In the genomic region with DNA sequence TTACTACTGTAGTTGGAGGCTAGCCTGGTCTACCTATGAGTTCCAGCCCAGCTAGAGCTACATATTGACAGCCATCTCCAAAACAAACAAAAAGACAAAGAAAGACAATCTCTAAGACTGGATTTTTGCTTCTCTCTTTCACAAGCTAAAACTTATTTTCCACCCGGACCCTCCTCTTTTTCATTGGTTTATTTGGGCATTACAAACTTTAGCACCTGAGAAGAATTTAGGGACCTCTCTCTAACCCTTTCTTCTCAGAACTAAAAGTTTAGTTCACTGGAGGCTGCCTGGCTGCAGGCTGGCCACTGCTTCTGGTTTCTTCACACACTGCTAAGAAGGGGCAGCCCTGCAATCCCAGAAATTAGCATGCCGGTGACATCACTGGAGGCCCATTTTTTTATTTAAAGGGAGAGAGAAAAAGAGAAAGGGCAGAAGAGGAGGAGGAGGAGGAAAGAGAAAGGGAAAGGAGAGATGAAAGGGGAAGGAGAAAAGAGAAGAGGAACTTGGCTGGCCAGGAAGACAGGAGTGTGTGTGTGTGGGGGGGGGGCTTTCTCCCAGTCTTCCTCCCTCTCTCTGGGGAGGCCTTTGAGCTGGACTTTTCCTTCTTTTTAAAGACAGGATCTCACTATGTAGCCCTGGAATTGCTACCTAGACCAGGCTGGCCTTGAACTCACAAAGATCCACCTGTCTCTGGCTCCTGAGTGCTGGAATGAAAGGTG, we compare ENCODE assay signal across 12 mouse cellular contexts. TPM values are rescaled to one million over a fixed set of nuclear protein-coding genes. Genes with fewer than 3 reads are reported as not detected.
A peak's percentile ranks its signal among the peaks of the same experiment; 100 is the strongest.
DNase-seq lines count a peak whose midpoint lies in the region; ATAC-seq lines count a peak whose summit lies in the region.
"Had no signal": no experiment of that assay in that cellular context is flagged by ENCODE, and none has a peak within 500 bp of the region (broad histone marks: within the 10 kb centered on the region; RNA-seq: fewer than 3 reads in every experiment).

No protein-coding gene starts in this region.

- peak overlapping the region; percentile 12; the same call in 1 of the 2 replicates for H3K9ac ChIP-seq in heart, embryonic 14.5 days (ENCODE audit: low read length)
- H3K9ac ChIP-seq in neural tube, embryonic 12.5 days: peak overlapping the region; percentile 6; the same call in 1 of the 2 replicates
- no peak overlapping the region for H3K9ac ChIP-seq in limb, embryonic 15.5 days
- H3K9ac ChIP-seq: kidney, embryonic 15.5 days; liver, postnatal 0 days had no signal

- no peaks in the 10 kb centered on the region for H3K36me3 ChIP-seq in heart, embryonic 14.5 days (ENCODE audit: control insufficient read depth, insufficient read depth, low read length)
- H3K36me3 ChIP-seq in neural tube, embryonic 12.5 days: no peaks in the 10 kb centered on the region
- H3K36me3 ChIP-seq in limb, embryonic 15.5 days: no peaks in the 10 kb centered on the region
- H3K36me3 ChIP-seq: kidney, embryonic 15.5 days had no signal

- 0 out of 4 replicates have a peak overlapping the region, but pooled peaks of 1 of the 2 experiments have one; percentile 9 for H3K27ac ChIP-seq in heart, embryonic 14.5 days (replicated peaks in 1 of 2; ENCODE audit: control insufficient read depth in 1 of 2, insufficient read depth in 1 of 2, low read depth in 2 of 2, low read length in 2 of 2)
- no peak overlapping the region for H3K27ac ChIP-seq in neural tube, embryonic 12.5 days
- 0 out of 2 replicates have a peak overlapping the region, but pooled peaks have one; percentile 7 for H3K27ac ChIP-seq in limb, embryonic 15.5 days
- H3K27ac ChIP-seq: kidney, embryonic 15.5 days had no signal

- no peak for DNase-seq in heart, adult 9 months (ENCODE audit: low spot score in 2 of 2)
- DNase-seq in neural tube, embryonic 10.5 days (ENCODE audit: extremely low spot score, low spot score): no peak
- no peak for DNase-seq in frontal cortex, postnatal 14 days (ENCODE audit: low spot score in 2 of 2)
- no peak for DNase-seq in gastrocnemius, postnatal 4 days (ENCODE audit: low spot score in 2 of 2)
- DNase-seq: adrenal gland, adult 8-10 months; cerebellum, adult 9-10 months; liver, postnatal 0 days; thymus, adult 18-20 months had no signal

- WGBS in heart, embryonic 14.5 days: 68% methylated on average over 2 of the region's 2 CpGs
- WGBS in neural tube, embryonic 12.5 days: 66% methylated on average over 2 of the region's 2 CpGs
- 50% methylated on average over 2 of the region's 2 CpGs for WGBS in limb, embryonic 15.5 days

- peaks cover 18 to 28% of the 10 kb centered on the region in 2 experiments for H3K4me1 ChIP-seq in heart, embryonic 14.5 days (ENCODE audit: control insufficient read depth in 2 of 2, insufficient read depth in 2 of 2, low read length in 2 of 2)
- H3K4me1 ChIP-seq in neural tube, embryonic 12.5 days: peaks cover 2% of the 10 kb centered on the region; the same call in 1 of the 2 replicates
- H3K4me1 ChIP-seq in limb, embryonic 15.5 days: peaks cover 24% of the 10 kb centered on the region

- no peak overlapping the region for H3K4me2 ChIP-seq in heart, embryonic 14.5 days (ENCODE audit: low read length)
- H3K4me2 ChIP-seq in neural tube, embryonic 12.5 days (replicated peaks): no peak overlapping the region
- no peak overlapping the region for H3K4me2 ChIP-seq in limb, embryonic 15.5 days
- H3K4me2 ChIP-seq: kidney, embryonic 15.5 days had no signal

- no peak overlapping the region for H3K4me3 ChIP-seq in heart, embryonic 14.5 days (ENCODE audit: control insufficient read depth in 1 of 2, insufficient read depth in 1 of 2, low read depth in 1 of 2, low read length in 2 of 2)
- no peak overlapping the region for H3K4me3 ChIP-seq in neural tube, embryonic 12.5 days
- H3K4me3 ChIP-seq in limb, embryonic 15.5 days: no peak overlapping the region
- H3K4me3 ChIP-seq: kidney, embryonic 15.5 days had no signal

- no peaks in the 10 kb centered on the region for H3K9me3 ChIP-seq in heart, embryonic 14.5 days (ENCODE audit: control insufficient read depth, low read length)
- no peaks in the 10 kb centered on the region for H3K9me3 ChIP-seq in neural tube, embryonic 12.5 days
- H3K9me3 ChIP-seq in limb, embryonic 15.5 days: no peaks in the 10 kb centered on the region
- H3K9me3 ChIP-seq: kidney, embryonic 15.5 days had no signal

- no peak for ATAC-seq in heart, embryonic 14.5 days (ENCODE audit: insufficient number of reproducible peaks, insufficient read depth, low FRiP score, low read depth)
- ATAC-seq in neural tube, embryonic 12.5 days (ENCODE audit: low FRiP score, low read depth): no peak
- ATAC-seq in limb, embryonic 15.5 days (ENCODE audit: insufficient number of reproducible peaks, low FRiP score, low TSS enrichment, low read depth): no peak
- ATAC-seq: liver, postnatal 0 days had no signal

- no peaks in the 10 kb centered on the region for H3K27me3 ChIP-seq in heart, embryonic 14.5 days (ENCODE audit: control insufficient read depth, insufficient read depth, low read length)
- H3K27me3 ChIP-seq in neural tube, embryonic 12.5 days (replicated peaks): no peaks in the 10 kb centered on the region
- no peaks in the 10 kb centered on the region for H3K27me3 ChIP-seq in limb, embryonic 15.5 days
- H3K27me3 ChIP-seq: kidney, embryonic 15.5 days had no signal

RNA-seq across cellular contexts. Expression of a gene that starts 48.7 kb away (rescaled TPM):
- polyA plus RNA-seq in heart, embryonic 14.5 days (2014; fragmentation: Nextera tagmentation; extraction: Ambion mirVana): 0.18 TPM in 1 of 2 replicates, not detected in the other
- 0.42 and 0.77 TPM in 2 replicates for polyA plus RNA-seq in neural tube, embryonic 12.5 days (2016; fragmentation: Nextera tagmentation; extraction: Ambion mirVana)
- polyA plus RNA-seq in limb, embryonic 15.5 days (2015; fragmentation: Nextera tagmentation; extraction: Ambion mirVana): 610 and 666 TPM in 2 replicates
- total RNA-seq in gastrocnemius, postnatal 4 days (2021): under 1 TPM; 0.42 to 0.67 TPM

RNA-seq across cellular contexts. Expression of a gene that starts 53.1 kb away (rescaled TPM):
- polyA plus RNA-seq in heart, embryonic 14.5 days (2014; fragmentation: Nextera tagmentation; extraction: Ambion mirVana): 297 and 312 TPM in 2 replicates
- polyA plus RNA-seq in neural tube, embryonic 12.5 days (2016; fragmentation: Nextera tagmentation; extraction: Ambion mirVana): 568 and 599 TPM in 2 replicates
- polyA plus RNA-seq in limb, embryonic 15.5 days (2015; fragmentation: Nextera tagmentation; extraction: Ambion mirVana): 456 and 462 TPM in 2 replicates
- 100 to 1,000 TPM; 235 to 247 TPM for total RNA-seq in gastrocnemius, postnatal 4 days (2021)

Comparison
In these comparisons a context has a peak if more than half of its experiments do, and no peak if none do; other contexts are left out.
1. RNA of a gene that starts 48.7 kb away (polyA plus RNA-seq): 610 to 666 TPM in limb, embryonic 15.5 days; 0.42 to 0.77 TPM in neural tube, embryonic 12.5 days and 0.18 TPM in heart, embryonic 14.5 days; every median in the first group is over 100 times any median in the second.